Mouse (Mus musculus) heart, embryonic 14.5 days (tissue): ENCODE data around the gene Vps41. TPM values are rescaled to one million over a fixed set of nuclear protein-coding genes. Genes with fewer than 3 reads are reported as not detected.

Source experiments
- ATAC-seq: fragments of 200-750 bp; cut with Nextera tagmentation; 2 replicates; pipeline ENCODE4 v1.8.0; 2017; ENCODE audit warnings: low read depth, moderate TSS enrichment; ENCODE audit not compliant: insufficient number of reproducible peaks, insufficient read depth, low FRiP score
- H3K27ac ChIP-seq, 2 experiments: fragments of 200-500 bp in 1 of 2; fragments of 300-500 bp in 1 of 2; sonication (generic) in 1 of 2; replicated peaks in 1 of 2; 2 replicates each; pipeline ENCODE4 v1.5.1; 2012 to 2014; ENCODE audit warnings: low read depth in 2 of 2, low read length in 2 of 2, control low read depth in 1 of 2, mild to moderate bottlenecking in 1 of 2, mixed read lengths in 1 of 2; ENCODE audit not compliant: control insufficient read depth in 1 of 2, insufficient read depth in 1 of 2
- H3K27me3 ChIP-seq: fragments of 300-500 bp; sonication (generic); 2 replicates; pipeline ENCODE4 v1.6.1; 2014; ENCODE audit warnings: mild to moderate bottlenecking, low read length, control low read depth; ENCODE audit not compliant: control insufficient read depth, insufficient read depth
- H3K36me3 ChIP-seq: fragments of 300-500 bp; sonication (generic); 2 replicates; pipeline ENCODE4 v1.6.1; 2014; ENCODE audit warnings: mild to moderate bottlenecking, control low read depth, low read length, mixed read lengths; ENCODE audit not compliant: control insufficient read depth, insufficient read depth
- H3K4me1 ChIP-seq, 2 experiments: fragments of 200-500 bp in 1 of 2; fragments of 300-500 bp in 1 of 2; sonication (generic) in 1 of 2; 2 replicates each; pipeline ENCODE4 v1.6.1; 2012 to 2014; ENCODE audit warnings: low read length in 2 of 2, control low read depth in 1 of 2, mixed read lengths in 1 of 2; ENCODE audit not compliant: control insufficient read depth in 2 of 2, insufficient read depth in 2 of 2
- H3K4me2 ChIP-seq: fragments of 300-500 bp; sonication (generic); 2 replicates; pipeline ENCODE4 v1.6.1; 2014; ENCODE audit warnings: mild to moderate bottlenecking, low read length
- H3K4me3 ChIP-seq, 2 experiments: fragments of 200-500 bp in 1 of 2; fragments of 300-500 bp in 1 of 2; sonication (generic) in 1 of 2; 2 replicates each; pipeline ENCODE4 v1.5.1; 2012 to 2014; ENCODE audit warnings: low read length in 2 of 2, mild to moderate bottlenecking in 2 of 2, control low read depth in 1 of 2, low read depth in 1 of 2, moderate library complexity in 1 of 2; ENCODE audit not compliant: control insufficient read depth in 1 of 2, insufficient read depth in 1 of 2
- H3K9ac ChIP-seq: fragments of 300-500 bp; sonication (generic); 2 replicates; pipeline ENCODE4 v1.6.1; 2014; ENCODE audit warnings: mild to moderate bottlenecking, low read length
- H3K9me3 ChIP-seq: fragments of 300-500 bp; sonication (generic); 2 replicates; pipeline ENCODE4 v1.6.1; 2016; ENCODE audit warnings: low read length, control low read depth; ENCODE audit not compliant: control insufficient read depth
- WGBS: fragments of 180-500 bp; shearing (Covaris S2); extraction: QIAGEN DNeasy Blood & Tissue Kit; methylation state at CpG from one replicate; pipeline ENCODE4 v1.1.7; 2014; 5-methylcytosine and 5-hydroxymethylcytosine counted together
- polyA plus RNA-seq: library from polyadenylated mRNA; unstranded; fragments of >200 nt; fragmentation: Nextera tagmentation; extraction: Ambion mirVana; gene quantifications from 2 replicates; pipeline ENCODE4 v1.2.1, GENCODE M21; 2014

The Vps41 gene
- polyA plus RNA-seq, 1 experiment from 2014 or later: 56.4 TPM

- no peak overlapping the region for H3K4me3 ChIP-seq
- H3K27me3 ChIP-seq: no peaks in the 10 kb centered on the region
- WGBS: 81% methylated on average over 10 of the region's 10 CpGs
- H3K9ac ChIP-seq: no peak overlapping the region
- no peaks in the 10 kb centered on the region for H3K4me1 ChIP-seq
- H3K36me3 ChIP-seq: peaks cover 20% of the 10 kb centered on the region
- H3K4me2 ChIP-seq: no peak overlapping the region
- H3K9me3 ChIP-seq: no peaks in the 10 kb centered on the region
- no peak overlapping the region for H3K27ac ChIP-seq
- no peak for ATAC-seq
Observed at GRCm38 (mm10) chr13:18824420-18825123, 107.5 kb downstream of the Vps41 start.

DNA sequence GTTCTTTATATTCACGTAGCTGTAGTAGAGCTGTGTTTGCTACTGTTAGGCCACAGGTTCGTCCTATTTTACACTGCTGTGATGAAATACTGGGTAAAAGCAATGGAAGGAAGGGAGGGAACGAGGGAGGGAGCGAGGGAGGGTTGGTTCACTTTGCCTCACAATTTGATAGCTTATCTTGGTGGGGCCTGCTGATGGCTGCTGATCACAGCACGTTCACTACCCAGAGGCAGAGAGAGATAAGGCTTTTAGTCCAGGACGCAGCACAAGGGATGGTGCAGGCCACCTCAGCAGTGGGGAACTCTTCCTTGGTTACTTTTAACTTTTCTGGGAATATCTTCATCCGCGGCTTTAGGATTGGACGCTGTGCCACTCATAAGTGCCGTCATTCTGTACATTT, 109.9 kb downstream of the Vps41 start:
- no peak for ATAC-seq
- no peak overlapping the region for H3K9ac ChIP-seq
- WGBS: 63% methylated on average over 10 of the region's 10 CpGs
- H3K36me3 ChIP-seq: peaks cover 20% of the 10 kb centered on the region
- H3K4me3 ChIP-seq: no peak overlapping the region
- H3K4me1 ChIP-seq: no peaks in the 10 kb centered on the region
- no peaks in the 10 kb centered on the region for H3K9me3 ChIP-seq
- no peaks in the 10 kb centered on the region for H3K27me3 ChIP-seq
- H3K4me2 ChIP-seq: no peak overlapping the region
- H3K27ac ChIP-seq: no peak overlapping the region

- Histone ChIP-seq H3K27me3 (no peaks in the 10 kb centered on the region), H3K27ac (no peak overlapping the region), H3K4me2 (no peak overlapping the region), H3K9me3 (no peaks in the 10 kb centered on the region), H3K36me3 (peaks cover 10% of the 10 kb centered on the region), H3K9ac (no peak overlapping the region), H3K4me1 (no peaks in the 10 kb centered on the region), H3K4me3 (no peak overlapping the region)
- no peak for ATAC-seq
- 88% methylated on average over 3 of the region's 3 CpGs for WGBS
Observed at GRCm38 (mm10) chr13:18830486-18830885, 113.4 kb downstream of the Vps41 start.

DNA sequence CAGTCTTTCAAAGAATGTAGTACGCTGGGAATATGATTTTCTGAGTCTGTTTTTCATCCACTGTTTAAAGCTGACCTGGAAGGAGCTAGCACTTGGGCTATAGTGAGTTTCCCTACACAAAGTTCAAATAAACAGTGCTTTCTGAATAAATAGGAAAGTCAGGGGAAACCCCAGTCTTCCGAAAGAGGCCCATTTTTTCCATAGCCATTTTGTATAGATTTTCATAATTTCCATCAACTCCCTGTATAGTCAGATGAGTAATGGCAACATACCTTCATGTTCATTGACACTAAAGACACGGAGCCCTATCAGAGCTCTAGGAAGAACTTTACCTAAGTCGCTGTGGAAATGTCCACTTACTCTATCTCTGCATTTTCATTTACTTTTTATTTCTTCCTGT, 122.1 kb downstream of the Vps41 start:
- no peak overlapping the region for H3K4me2 ChIP-seq
- no peaks in the 10 kb centered on the region for H3K4me1 ChIP-seq
- no peak overlapping the region for H3K4me3 ChIP-seq
- no peaks in the 10 kb centered on the region for H3K27me3 ChIP-seq
- ATAC-seq: no peak
- no peaks in the 10 kb centered on the region for H3K9me3 ChIP-seq
- 0 out of 2 replicates have a peak, but pooled peaks cover 9% of the 10 kb centered on the region for H3K36me3 ChIP-seq
- no peak overlapping the region for H3K27ac ChIP-seq
- WGBS: 81% methylated on average over 4 of the region's 4 CpGs
- no peak overlapping the region for H3K9ac ChIP-seq

GRCm38 (mm10) chr13:18840366-18840765, 123.3 kb downstream of the Vps41 start:
- Histone ChIP-seq H3K4me2 (no peak overlapping the region), H3K9me3 (no peaks in the 10 kb centered on the region), H3K36me3 (0 out of 2 replicates have a peak, but pooled peaks cover 11% of the 10 kb centered on the region), H3K4me1 (no peaks in the 10 kb centered on the region), H3K4me3 (no peak overlapping the region), H3K27ac (no peak overlapping the region), H3K27me3 (no peaks in the 10 kb centered on the region), H3K9ac (no peak overlapping the region)
- 55% methylated on average over 4 of the region's 4 CpGs for WGBS
- no peak for ATAC-seq

- H3K4me3 ChIP-seq: no peak overlapping the region
- WGBS: 75% methylated on average over 2 of the region's 2 CpGs
- H3K36me3 ChIP-seq: 0 out of 2 replicates have a peak, but pooled peaks cover 13% of the 10 kb centered on the region
- no peaks in the 10 kb centered on the region for H3K4me1 ChIP-seq
- H3K9ac ChIP-seq: no peak overlapping the region
- H3K4me2 ChIP-seq: no peak overlapping the region
- H3K27me3 ChIP-seq: no peaks in the 10 kb centered on the region
- H3K27ac ChIP-seq: no peak overlapping the region
- no peaks in the 10 kb centered on the region for H3K9me3 ChIP-seq
- ATAC-seq: no peak
Observed at GRCm38 (mm10) chr13:18841019-18841418, 123.9 kb downstream of the Vps41 start.

DNA sequence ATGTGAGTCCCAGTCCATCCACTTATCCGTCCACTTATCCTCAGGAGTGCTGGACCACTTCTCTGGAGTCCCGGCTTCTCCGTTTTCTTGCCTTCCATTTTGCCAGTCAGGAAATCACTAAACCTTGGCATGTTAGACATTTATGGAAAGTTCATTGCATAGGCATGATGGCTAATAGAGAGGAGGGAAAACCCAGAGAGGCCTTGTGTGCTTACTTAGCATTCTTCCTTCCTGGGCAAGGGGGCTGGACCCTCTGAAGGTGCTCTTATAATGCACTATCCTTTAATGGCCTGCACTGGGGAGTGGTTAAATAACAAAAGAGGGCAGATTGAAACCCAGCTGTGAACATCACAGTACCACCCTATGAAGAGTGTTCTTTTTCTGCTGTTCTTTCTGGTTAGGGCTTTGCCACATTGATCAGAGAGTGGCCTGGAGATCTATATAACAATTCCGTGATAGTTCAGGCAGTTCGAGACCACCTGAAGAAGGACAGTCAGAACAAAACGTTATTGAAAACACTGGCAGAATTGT, 124.7 kb downstream of the Vps41 start:
- Histone ChIP-seq H3K4me2 (no peak overlapping the region), H3K27ac (no peak overlapping the region), H3K36me3 (0 out of 2 replicates have a peak, but pooled peaks cover 13% of the 10 kb centered on the region), H3K27me3 (no peaks in the 10 kb centered on the region), H3K9ac (no peak overlapping the region), H3K9me3 (no peaks in the 10 kb centered on the region), H3K4me3 (no peak overlapping the region), H3K4me1 (no peaks in the 10 kb centered on the region)
- no peak for ATAC-seq
- 80% methylated on average over 6 of the region's 6 CpGs for whole genome bisulfite sequencing

DNA sequence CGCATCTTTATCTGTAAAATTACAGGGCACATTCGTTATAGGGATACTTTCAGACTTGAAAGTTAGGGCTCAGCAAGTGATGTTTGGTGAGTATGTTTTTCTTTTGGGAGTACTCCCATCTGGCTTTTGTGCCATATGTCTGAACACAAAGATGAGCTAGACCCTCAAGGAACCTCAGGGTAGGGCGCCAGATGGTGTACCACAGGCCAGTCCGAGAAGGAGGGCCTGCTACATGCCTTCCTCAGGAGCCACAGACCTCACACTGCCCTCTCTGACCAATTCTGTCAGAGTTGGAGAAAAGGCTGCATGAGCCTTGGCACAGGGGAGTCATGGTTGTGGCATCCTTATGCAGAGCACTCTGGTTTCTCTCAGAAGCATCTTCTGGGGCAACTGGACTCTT, 125.5 kb downstream of the Vps41 start:
- no peaks in the 10 kb centered on the region for H3K4me1 ChIP-seq
- no peak for ATAC-seq
- H3K27ac ChIP-seq: no peak overlapping the region
- H3K9ac ChIP-seq: no peak overlapping the region
- 0 out of 2 replicates have a peak, but pooled peaks cover 13% of the 10 kb centered on the region for H3K36me3 ChIP-seq
- H3K4me2 ChIP-seq: no peak overlapping the region
- WGBS: 90% methylated on average over 4 of the region's 4 CpGs
- H3K9me3 ChIP-seq: no peaks in the 10 kb centered on the region
- no peak overlapping the region for H3K4me3 ChIP-seq
- no peaks in the 10 kb centered on the region for H3K27me3 ChIP-seq
